Mouse (Mus musculus): ENCODE data around the gene Dop1a.
"Not testable (repeated sequence)": the region's sequence is repeated elsewhere in the genome, so short reads cannot be mapped to it uniquely, and the experiment has no call there.

Dop1a gene

DNA sequence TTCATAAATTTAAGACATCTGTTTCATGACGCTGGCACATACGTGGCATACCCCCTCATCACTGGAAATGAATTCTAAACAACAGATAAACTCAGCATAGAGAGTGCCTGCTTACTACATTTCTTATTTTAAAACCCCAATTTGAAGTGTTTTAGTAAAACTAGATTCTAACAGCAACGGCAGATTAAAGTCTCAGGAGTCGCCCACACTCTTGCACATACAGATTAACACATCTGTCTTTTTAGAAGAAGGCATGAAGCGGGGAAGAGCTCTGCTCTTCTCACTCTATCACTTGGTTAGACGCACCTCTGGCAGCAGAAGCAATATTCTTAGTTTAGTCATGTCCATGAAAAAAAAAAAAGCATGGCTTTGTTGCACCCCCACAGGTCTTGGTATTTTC is 108.2 kb downstream of the Dop1a start:
- no peak for DNase-seq (ENCODE audit: low read depth, low spot score)

DNA sequence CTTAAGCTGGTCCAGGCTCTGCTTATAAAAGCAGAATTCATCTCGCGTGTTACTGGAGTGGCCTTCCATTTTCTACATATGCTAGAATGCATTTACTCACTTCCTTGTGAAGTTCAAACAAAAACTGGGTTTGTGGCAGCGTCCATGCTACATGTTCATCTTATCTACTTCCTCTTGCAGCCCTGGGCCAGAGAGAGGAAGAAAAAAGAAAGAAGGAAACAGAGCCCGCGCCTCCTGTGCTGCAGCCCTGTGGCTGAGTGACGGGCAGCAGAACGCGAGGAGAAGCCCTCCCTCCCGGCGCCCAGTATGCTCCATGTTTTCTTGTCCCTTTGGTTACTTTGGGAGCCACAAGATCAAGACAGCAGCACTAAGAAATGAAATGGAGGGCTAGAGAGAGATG is 112.7 kb downstream of the Dop1a start:
- DNase-seq (ENCODE audit: low read depth, low spot score), result no peak

DNA sequence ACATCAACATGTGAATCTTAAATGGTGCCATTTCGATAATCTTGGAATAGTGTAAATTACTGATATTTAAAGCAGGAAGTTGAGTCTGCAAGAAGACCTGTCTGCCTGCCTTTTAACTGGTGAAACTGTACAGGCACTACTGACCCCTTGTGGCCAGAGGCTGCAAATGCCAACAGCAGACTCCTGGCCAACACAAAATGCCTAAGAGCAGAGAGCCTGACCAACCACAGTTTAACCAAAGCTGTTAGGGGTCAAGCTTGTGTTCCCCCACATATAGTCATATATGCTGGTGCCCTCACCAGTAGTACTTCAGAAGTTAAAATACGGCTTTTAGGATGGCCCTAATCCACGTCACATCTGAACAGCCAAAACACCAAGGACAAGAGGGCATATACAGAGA is 116.8 kb downstream of the Dop1a start:
- peak; percentile 60 for DNase-seq (ENCODE audit: low read depth, low spot score)

DNA sequence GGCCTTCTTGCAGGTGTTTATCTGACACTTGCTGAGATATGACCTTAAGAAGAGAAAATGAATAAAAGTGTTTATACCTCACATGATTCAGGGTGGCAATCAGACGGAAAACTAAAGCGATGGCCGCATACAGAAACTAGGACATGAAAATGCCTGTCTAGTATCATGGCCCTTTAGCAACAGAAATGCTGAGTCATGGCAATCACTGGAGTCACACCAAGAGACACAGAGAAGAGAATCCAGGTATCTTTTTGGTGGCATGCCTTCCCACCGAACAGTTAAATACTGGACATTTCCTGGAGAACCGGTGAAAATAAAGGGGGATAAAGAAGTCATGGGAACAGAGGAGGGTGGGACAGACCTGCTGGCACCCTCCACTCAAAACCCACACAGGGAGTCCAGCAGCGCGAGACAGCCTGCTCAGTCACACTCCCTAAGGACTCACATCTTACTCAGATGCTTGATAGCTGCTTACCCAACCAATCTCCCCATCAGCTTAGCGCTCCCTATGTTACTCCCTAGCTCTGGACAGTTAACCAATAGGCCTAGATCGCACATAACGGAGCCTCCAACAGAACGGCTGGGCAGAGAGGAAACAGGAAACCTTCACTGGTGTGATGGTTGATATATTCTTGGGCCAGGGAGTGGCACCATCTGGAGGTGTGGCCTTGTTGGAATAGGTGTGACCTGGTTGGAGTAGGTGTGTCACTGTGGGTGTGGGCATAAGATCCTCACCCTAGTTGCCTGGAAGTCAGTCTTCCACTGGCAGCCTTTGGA is 120.3 kb downstream of the Dop1a start:
- DNase-seq (ENCODE audit: low read depth, low spot score), result peak; percentile 14

DNA sequence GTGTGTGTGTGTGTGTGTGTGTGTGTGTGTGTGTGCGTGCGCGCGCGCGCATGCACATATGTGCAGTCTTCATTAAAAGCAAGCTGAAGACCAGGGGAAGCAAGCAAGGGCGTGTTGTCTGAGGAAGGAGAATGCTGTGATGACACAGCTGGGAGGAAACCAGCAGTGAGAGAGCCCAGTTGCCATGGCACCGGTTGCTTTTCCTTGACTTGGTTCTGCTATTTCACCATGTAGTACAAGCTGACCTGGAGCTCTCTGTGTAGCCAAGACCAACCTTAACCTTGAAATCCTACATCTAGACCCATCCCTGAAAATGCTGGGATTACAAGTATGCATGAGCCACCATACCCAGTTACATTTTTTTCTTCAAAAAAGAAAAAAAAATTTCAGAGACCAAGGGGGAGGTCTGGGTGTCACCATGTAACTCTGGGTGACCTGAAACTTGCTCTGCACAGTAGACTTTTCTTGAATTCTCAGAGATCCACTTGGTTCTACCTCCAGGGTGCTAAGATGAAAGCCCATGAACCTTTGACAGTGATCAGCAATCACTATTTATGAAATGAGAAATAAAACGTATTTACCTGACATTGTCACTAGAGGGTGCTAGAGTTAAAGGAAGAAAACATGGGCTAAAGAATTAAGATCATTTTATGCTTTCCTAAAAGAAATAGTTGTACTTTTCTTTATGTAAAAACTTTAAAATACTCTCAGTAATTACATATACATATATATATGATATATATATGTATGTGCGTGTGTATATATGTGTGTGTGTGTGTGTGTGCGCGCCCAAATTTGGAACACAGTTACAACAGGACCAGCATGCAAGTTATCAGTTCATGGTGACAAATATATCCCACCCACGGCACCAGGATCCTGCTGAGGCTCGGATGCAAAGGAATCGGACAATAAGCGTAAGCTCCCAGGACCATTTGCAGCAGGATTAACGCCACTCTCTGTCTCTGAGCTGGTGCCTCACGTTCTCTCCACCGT is 126.0 kb downstream of the Dop1a start:
- peak; percentile 19 for DNase-seq (ENCODE audit: low read depth, low spot score)

DNA sequence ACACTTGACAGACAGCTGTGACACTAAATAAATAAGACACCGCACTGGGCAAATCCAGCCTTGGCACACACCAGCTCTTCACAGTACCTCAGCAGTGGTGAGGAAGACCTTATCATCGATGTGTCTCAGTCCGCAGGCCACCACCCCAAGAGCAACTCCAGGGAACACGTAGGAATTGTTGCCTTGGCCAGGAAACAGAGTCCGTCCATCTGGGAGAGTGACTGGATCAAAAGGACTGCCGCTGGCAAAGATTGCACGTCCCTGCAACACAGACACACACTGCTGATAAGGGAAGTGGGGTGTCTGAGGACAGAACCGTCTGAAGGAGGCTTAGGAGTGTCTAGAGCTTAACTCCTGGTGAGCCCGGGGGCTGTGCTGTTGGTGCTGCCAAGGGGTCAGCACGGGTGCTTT is 127.4 kb downstream of the Dop1a start:
- DNase-seq (ENCODE audit: low read depth, low spot score), result not testable (repeated sequence)

DNA sequence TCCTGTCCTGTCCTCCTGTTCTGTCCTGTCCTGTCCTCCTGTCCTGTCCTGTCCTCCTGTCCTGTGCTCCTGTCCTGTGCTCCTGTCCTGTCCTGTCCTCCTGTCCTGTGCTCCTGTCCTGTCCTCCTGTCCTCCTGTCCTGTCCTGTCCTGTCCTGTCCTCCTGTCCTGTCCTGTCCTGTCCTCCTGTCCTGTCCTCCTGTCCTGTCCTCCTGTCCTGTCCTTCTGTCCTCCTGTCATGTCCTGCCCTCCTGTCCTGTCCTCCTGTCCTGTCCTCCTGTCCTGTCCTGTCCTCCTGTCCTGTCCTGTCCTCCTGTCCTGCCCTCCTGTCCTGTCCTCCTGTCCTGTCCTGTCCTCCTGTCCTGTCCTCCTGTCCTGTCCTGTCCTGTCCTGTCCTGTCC is 130.0 kb downstream of the Dop1a start:
- DNase-seq (ENCODE audit: low read depth, low spot score), result not testable (repeated sequence)

DNA sequence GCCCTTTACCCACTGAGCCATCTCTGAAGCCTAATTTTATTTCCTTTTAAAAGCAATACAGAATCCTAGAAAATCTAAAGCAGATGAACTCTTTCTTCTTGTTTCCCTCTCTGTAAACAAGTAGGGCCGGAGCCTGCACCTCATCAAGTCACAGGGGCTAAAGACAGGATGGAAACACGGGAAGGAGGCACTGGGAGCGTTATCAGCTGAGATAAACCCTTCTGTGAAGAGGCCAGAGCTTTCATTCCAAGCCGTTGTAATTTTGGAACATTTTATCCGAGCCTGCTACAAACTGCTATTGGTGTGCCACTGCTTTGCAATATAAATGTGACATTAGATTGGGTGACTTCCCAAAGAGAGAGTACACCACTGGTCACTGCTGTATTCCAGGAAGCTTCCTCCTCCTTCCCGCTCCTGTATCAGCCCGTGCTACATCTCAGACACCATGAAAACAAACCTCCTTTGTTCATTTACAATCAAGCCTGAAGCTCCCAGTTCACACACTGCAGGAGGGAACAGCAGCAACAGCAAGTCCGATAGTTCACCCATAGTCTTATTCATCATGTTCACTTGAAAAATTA is 132.9 kb downstream of the Dop1a start:
- DNase-seq (ENCODE audit: low read depth, low spot score), result no peak
